Mouse (Mus musculus): ENCODE measurements at regions not wholly inside any gene's neighbourhood (a gene's known extent, or its start where the extent isn't known, plus 50 kb on each side); places are given as distances from the start of the nearest gene placed in this dataset.

GRCm38 (mm10) chr1:179906115-179906514 lies 54.2 kb upstream of the Cdc42bpa start:
- Histone ChIP-seq H3K4me3 (no peak overlapping the region), H3K27me3 (replicated peaks) (no peaks in the 10 kb centered on the region), H3K9me3 (no peaks in the 10 kb centered on the region), H3K4me1 (no peaks in the 10 kb centered on the region), H3K4me2 (no peak overlapping the region), H3K27ac (no peak overlapping the region), H3K36me3 (replicated peaks) (no peaks in the 10 kb centered on the region), H3K9ac (no peak overlapping the region)
- 89% methylated on average over 5 of the region's 5 CpGs for WGBS
- ATAC-seq (replicated peaks): no peak

- Histone ChIP-seq H3K9ac (no peak overlapping the region), H3K36me3 (replicated peaks) (no peaks in the 10 kb centered on the region), H3K9me3 (no peaks in the 10 kb centered on the region), H3K4me3 (no peak overlapping the region), H3K4me1 (no peaks in the 10 kb centered on the region), H3K27me3 (replicated peaks) (no peaks in the 10 kb centered on the region), H3K27ac (no peak overlapping the region), H3K4me2 (no peak overlapping the region)
- 90% methylated on average over 6 of the region's 6 CpGs for WGBS
- ATAC-seq (replicated peaks): no peak
Observed at GRCm38 (mm10) chr1:179892711-179893110, 67.6 kb upstream of the Cdc42bpa start.

DNA sequence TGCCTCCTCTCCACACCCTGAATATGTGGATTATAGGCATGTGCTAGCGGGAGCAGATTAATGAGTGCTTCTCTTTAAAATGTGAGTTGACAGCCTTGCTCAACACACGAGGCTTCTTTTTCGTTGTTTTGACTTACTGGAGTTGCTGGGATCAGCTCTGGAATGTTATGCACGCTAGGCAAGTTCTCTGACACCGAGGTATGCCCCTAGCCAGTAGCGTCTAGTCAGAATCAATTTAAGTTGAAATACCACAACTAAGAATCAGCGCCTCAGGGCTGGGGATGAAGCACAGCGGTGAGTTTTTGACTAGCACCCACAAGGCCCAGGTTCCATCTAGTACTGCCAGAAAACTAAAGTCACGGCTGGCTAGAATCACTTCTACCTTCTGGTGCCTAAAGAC lies 72.4 kb upstream of the Cdc42bpa start:
- no peaks in the 10 kb centered on the region for H3K4me1 ChIP-seq
- H3K27ac ChIP-seq: no peak overlapping the region
- no peak overlapping the region for H3K4me3 ChIP-seq
- no peaks in the 10 kb centered on the region for H3K36me3 ChIP-seq (replicated peaks)
- no peaks in the 10 kb centered on the region for H3K9me3 ChIP-seq
- no peaks in the 10 kb centered on the region for H3K27me3 ChIP-seq (replicated peaks)
- ATAC-seq (replicated peaks): no peak
- no peak overlapping the region for H3K4me2 ChIP-seq
- H3K9ac ChIP-seq: no peak overlapping the region
- 67% methylated on average over 9 of the region's 9 CpGs for WGBS

DNA sequence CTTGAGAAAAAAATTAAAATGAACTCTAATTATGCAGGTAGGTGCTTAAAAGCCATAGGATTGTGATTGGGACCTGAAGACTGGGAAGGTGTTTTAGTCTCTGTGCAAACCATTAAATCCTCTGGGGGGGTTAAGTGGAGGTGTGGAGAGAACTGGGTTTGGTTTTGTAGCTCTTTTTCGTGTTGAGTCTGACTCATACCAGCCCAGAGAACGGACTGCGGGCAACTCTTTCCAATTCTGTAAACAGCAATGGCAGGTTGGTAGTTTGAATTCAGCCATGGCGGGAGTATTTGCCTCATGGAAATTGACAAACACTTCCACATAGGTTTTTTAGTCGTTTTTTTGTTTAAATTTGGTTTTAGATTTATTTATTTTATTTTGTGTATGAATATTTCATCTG lies 77.7 kb upstream of the Ahctf1 start:
- 85% methylated on average over 5 of the region's 5 CpGs for WGBS
- H3K27ac ChIP-seq: no peak overlapping the region
- no peaks in the 10 kb centered on the region for H3K4me1 ChIP-seq
- no peaks in the 10 kb centered on the region for H3K9me3 ChIP-seq
- H3K4me3 ChIP-seq: no peak overlapping the region
- no peak overlapping the region for H3K9ac ChIP-seq
- no peaks in the 10 kb centered on the region for H3K36me3 ChIP-seq (replicated peaks)
- no peak for ATAC-seq (replicated peaks)
- no peak overlapping the region for H3K4me2 ChIP-seq
- no peaks in the 10 kb centered on the region for H3K27me3 ChIP-seq (replicated peaks)

DNA sequence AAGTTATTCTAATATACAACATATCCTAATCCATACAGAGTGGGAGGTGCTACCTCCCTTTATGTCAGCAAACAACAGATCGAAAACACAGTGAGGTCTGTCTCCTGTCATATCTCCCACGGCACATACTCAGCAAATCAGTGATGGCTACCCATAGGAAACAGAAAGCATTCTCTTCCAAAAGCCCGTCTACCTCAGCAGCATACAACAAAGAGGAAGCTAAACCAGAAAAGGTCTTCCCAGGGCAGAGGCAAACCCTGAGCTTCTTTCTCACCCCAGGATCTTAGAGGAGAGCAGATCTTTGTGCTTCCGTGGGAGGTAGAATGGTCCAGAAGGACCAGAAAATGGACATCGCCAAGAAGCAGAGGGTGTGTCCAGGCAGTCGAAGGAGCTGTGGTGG lies 74.4 kb upstream of the Ahctf1 start:
- WGBS: 84% methylated on average over 6 of the region's 6 CpGs
- Histone ChIP-seq H3K27me3 (replicated peaks) (no peaks in the 10 kb centered on the region), H3K27ac (no peak overlapping the region), H3K4me3 (no peak overlapping the region), H3K4me1 (no peaks in the 10 kb centered on the region), H3K36me3 (replicated peaks) (no peaks in the 10 kb centered on the region), H3K9me3 (no peaks in the 10 kb centered on the region), H3K4me2 (no peak overlapping the region), H3K9ac (no peak overlapping the region)
- no peak for ATAC-seq (replicated peaks)

GRCm38 (mm10) chr1:179873772-179874555 lies 70.5 kb upstream of the Ahctf1 start:
- Histone ChIP-seq H3K36me3 (replicated peaks) (no peaks in the 10 kb centered on the region), H3K27ac (no peak overlapping the region), H3K9me3 (no peaks in the 10 kb centered on the region), H3K27me3 (replicated peaks) (no peaks in the 10 kb centered on the region), H3K4me3 (no peak overlapping the region), H3K4me1 (no peaks in the 10 kb centered on the region), H3K4me2 (no peak overlapping the region), H3K9ac (no peak overlapping the region)
- WGBS: 86% methylated on average over 12 of the region's 12 CpGs
- no peak for ATAC-seq (replicated peaks)

- H3K27me3 ChIP-seq (replicated peaks): no peaks in the 10 kb centered on the region
- H3K4me2 ChIP-seq: no peak overlapping the region
- H3K4me3 ChIP-seq: no peak overlapping the region
- no peak for ATAC-seq (replicated peaks)
- no peak overlapping the region for H3K27ac ChIP-seq
- no peak overlapping the region for H3K9ac ChIP-seq
- H3K36me3 ChIP-seq (replicated peaks): no peaks in the 10 kb centered on the region
- H3K4me1 ChIP-seq: no peaks in the 10 kb centered on the region
- no peaks in the 10 kb centered on the region for H3K9me3 ChIP-seq
- 89% methylated on average over 3 of the region's 3 CpGs for WGBS
Observed at GRCm38 (mm10) chr1:179871961-179872360, 68.5 kb upstream of the Ahctf1 start.

DNA sequence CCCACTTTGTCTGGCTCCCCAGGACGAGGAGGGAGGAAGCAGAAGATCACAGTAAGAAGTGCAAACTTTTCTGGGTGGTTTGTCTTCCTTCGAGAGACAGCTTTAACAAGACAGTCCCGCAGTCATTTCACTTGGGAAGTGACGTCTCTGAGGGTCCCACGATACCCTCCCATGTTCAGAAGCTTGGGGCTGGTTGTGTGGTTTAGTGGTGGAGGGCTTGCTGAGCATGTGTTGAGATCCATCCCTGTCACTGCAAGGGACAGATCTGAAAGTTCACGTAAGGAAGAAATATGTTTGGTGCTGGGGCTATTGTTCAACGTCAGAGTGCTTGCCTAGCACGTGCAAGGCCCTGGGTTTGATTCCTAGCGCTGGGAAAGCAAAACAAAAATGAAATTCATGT lies 65.2 kb upstream of the Ahctf1 start:
- WGBS: 91% methylated on average over 9 of the region's 9 CpGs
- Histone ChIP-seq H3K4me1 (no peaks in the 10 kb centered on the region), H3K9ac (no peak overlapping the region), H3K4me3 (no peak overlapping the region), H3K9me3 (no peaks in the 10 kb centered on the region), H3K36me3 (replicated peaks) (no peaks in the 10 kb centered on the region), H3K27me3 (replicated peaks) (no peaks in the 10 kb centered on the region), H3K4me2 (no peak overlapping the region), H3K27ac (no peak overlapping the region)
- no peak for ATAC-seq (replicated peaks)

DNA sequence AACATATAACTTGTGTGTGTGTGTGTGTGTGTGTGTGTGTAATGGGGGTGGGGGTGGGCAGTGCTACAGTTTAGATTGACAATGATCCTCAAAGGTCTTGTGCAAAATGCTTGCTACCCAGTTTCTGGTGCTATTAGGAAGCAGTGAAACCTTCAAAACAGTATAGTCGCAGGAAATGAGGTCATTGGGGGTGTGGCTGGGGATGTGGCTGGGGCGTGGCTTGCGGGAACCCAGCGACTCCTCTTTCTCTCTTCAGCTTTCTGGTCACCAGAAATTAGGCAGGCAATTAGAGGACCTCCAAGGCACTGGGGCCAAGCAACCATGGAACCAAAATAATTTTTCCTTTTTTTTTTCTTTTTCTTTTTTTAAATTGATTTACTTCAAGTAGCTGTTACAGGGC lies 64.0 kb upstream of the Ahctf1 start:
- no peaks in the 10 kb centered on the region for H3K36me3 ChIP-seq (replicated peaks)
- no peak overlapping the region for H3K4me3 ChIP-seq
- no peaks in the 10 kb centered on the region for H3K4me1 ChIP-seq
- H3K9me3 ChIP-seq: no peaks in the 10 kb centered on the region
- H3K9ac ChIP-seq: no peak overlapping the region
- no peak overlapping the region for H3K4me2 ChIP-seq
- H3K27ac ChIP-seq: no peak overlapping the region
- WGBS: 95% methylated on average over 4 of the region's 4 CpGs
- ATAC-seq (replicated peaks): no peak
- H3K27me3 ChIP-seq (replicated peaks): no peaks in the 10 kb centered on the region

DNA sequence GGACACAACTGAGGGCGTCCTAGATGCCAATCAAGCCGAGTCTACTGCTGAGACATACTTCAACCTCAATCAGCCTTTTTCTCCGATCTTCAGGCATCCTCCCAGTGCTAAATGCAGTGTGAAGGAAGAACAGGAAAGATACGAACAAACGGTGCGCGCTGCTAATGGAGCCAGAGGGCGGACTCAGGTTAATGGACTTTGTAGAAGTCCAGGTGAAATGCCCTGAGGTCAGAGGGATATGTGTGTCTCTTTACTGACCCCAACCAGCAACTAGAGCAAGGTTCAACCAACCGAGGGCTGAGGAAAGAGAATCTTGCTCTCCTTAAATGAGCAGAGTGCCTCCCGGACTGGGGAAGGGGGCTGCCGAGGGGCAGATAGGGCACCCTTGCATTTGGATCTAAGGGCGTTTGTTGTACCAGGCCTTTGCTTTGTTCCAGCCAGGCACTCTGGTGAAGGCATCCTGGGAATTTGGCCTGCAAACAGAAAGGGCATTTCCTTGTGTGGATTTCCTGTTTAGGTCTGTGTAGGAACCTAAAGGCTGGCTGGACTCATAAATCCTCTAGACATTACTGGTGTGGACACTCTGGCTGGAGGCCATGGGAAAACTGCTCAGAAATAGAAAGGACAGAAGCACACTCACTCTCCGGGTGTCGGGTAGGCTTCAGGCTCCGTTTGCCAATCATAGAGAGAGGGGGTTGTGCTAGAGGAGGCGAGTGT lies 62.7 kb upstream of the Ahctf1 start:
- no peak overlapping the region for H3K4me3 ChIP-seq
- WGBS: 78% methylated on average over 16 of the region's 16 CpGs
- H3K9me3 ChIP-seq: no peaks in the 10 kb centered on the region
- H3K27me3 ChIP-seq (replicated peaks): no peaks in the 10 kb centered on the region
- no peak overlapping the region for H3K27ac ChIP-seq
- no peak overlapping the region for H3K9ac ChIP-seq
- no peak for ATAC-seq (replicated peaks)
- no peaks in the 10 kb centered on the region for H3K4me1 ChIP-seq
- no peak overlapping the region for H3K4me2 ChIP-seq
- no peaks in the 10 kb centered on the region for H3K36me3 ChIP-seq (replicated peaks)

- no peak overlapping the region for H3K4me3 ChIP-seq
- H3K9ac ChIP-seq: no peak overlapping the region
- no peaks in the 10 kb centered on the region for H3K36me3 ChIP-seq (replicated peaks)
- no peaks in the 10 kb centered on the region for H3K27me3 ChIP-seq (replicated peaks)
- no peak overlapping the region for H3K27ac ChIP-seq
- H3K4me2 ChIP-seq: no peak overlapping the region
- 70% methylated on average over 11 of the region's 11 CpGs for WGBS
- H3K4me1 ChIP-seq: no peaks in the 10 kb centered on the region
- no peak for ATAC-seq (replicated peaks)
- no peaks in the 10 kb centered on the region for H3K9me3 ChIP-seq
Observed at GRCm38 (mm10) chr1:179865561-179865960, 62.1 kb upstream of the Ahctf1 start.

DNA sequence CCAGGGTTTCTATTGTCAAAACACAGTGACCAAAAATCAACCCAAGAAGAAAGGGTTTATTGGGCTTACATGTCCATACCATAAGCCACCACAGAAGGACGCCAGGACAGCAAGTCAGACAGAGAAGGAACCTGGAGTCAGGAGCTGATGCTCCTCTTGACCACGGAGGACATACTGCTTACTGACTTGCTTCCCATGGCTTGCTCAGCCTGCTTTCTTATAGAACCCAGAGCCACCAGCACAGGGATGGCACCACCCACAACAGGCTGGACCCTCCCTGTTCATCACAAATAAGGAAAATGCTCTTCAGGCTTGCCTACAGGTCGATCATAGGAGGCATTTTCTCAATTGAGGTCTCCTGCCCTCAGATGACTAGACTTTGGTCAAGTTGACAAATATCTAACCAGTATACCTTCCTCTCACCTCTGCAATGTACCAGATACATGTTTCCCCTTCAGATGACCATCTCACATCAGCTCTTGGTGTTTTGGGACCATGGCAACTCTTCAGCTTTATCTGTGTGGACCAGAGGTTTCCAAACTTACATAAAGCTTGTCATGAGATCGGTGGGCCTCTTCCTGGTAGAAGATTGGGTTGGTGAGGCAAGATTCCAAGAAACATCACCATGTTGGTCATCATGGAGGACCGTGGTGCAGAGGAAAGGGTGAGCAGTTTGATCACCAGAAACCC lies 61.2 kb upstream of the Ahctf1 start:
- 91% methylated on average over 5 of the region's 5 CpGs for WGBS
- Histone ChIP-seq H3K4me2 (no peak overlapping the region), H3K4me1 (no peaks in the 10 kb centered on the region), H3K4me3 (no peak overlapping the region), H3K27ac (no peak overlapping the region), H3K9me3 (no peaks in the 10 kb centered on the region), H3K9ac (no peak overlapping the region), H3K36me3 (replicated peaks) (no peaks in the 10 kb centered on the region), H3K27me3 (replicated peaks) (no peaks in the 10 kb centered on the region)
- ATAC-seq (replicated peaks): no peak

Data from midbrain, embryonic 15.5 days (tissue).